Mouse (Mus musculus): Measurements from ENCODE around the gene Moxd1. TPM values are rescaled to one million over a fixed set of nuclear protein-coding genes. Genes with fewer than 3 reads are reported as not detected.
"Not testable (repeated sequence)": the region's sequence is repeated elsewhere in the genome, so short reads cannot be mapped to it uniquely, and the experiment has no call there.

Gene Moxd1
- polyA plus RNA-seq, 1 experiment from 2014 or later, result 15.9 TPM

GRCm38 (mm10) chr10:24291611-24292010, 68.3 kb downstream of the Moxd1 start:
- Histone ChIP-seq H3K4me1 (replicated peaks) (no peaks in the 10 kb centered on the region), H3K4me2 (no peak overlapping the region), H3K27me3 (no peaks in the 10 kb centered on the region), H3K36me3 (no peaks in the 10 kb centered on the region), H3K9ac (no peak overlapping the region), H3K4me3 (no peak overlapping the region), H3K27ac (replicated peaks) (no peak overlapping the region), H3K9me3 (no peaks in the 10 kb centered on the region)
- ATAC-seq (ENCODE audit: low read depth), result no peak
- WGBS, result 87% methylated on average over 8 of the region's 8 CpGs

- H3K4me1 ChIP-seq (replicated peaks), result no peaks in the 10 kb centered on the region
- WGBS, result 92% methylated on average over 1 of the region's 1 CpGs
- no peaks in the 10 kb centered on the region for H3K36me3 ChIP-seq
- H3K27me3 ChIP-seq, result no peaks in the 10 kb centered on the region
- ATAC-seq (ENCODE audit: low read depth), result no peak
- H3K4me3 ChIP-seq, result no peak overlapping the region
- H3K9ac ChIP-seq, result no peak overlapping the region
- no peak overlapping the region for H3K27ac ChIP-seq (replicated peaks)
- H3K4me2 ChIP-seq, result no peak overlapping the region
- H3K9me3 ChIP-seq, result no peaks in the 10 kb centered on the region
Measured at GRCm38 (mm10) chr10:24292671-24293070, 69.4 kb downstream of the Moxd1 start.

GRCm38 (mm10) chr10:24296608-24297007, 73.3 kb downstream of the Moxd1 start:
- 69% methylated on average over 4 of the region's 4 CpGs for WGBS
- Histone ChIP-seq H3K9me3 (no peaks in the 10 kb centered on the region), H3K9ac (no peak overlapping the region), H3K4me3 (no peak overlapping the region), H3K27ac (replicated peaks) (no peak overlapping the region), H3K4me2 (no peak overlapping the region), H3K27me3 (no peaks in the 10 kb centered on the region), H3K4me1 (replicated peaks) (0 out of 2 replicates have a peak, but pooled peaks cover 2% of the 10 kb centered on the region), H3K36me3 (no peaks in the 10 kb centered on the region)
- no peak for ATAC-seq (ENCODE audit: low read depth)

GRCm38 (mm10) chr10:24297792-24298191, 74.5 kb downstream of the Moxd1 start:
- H3K4me2 ChIP-seq, result no peak overlapping the region
- 0 out of 2 replicates have a peak, but pooled peaks cover 2% of the 10 kb centered on the region for H3K4me1 ChIP-seq (replicated peaks)
- H3K36me3 ChIP-seq, result no peaks in the 10 kb centered on the region
- no peaks in the 10 kb centered on the region for H3K27me3 ChIP-seq
- H3K9ac ChIP-seq, result no peak overlapping the region
- WGBS, result 2% methylated on average over 1 of the region's 1 CpGs
- no peak for ATAC-seq (ENCODE audit: low read depth)
- H3K27ac ChIP-seq (replicated peaks), result no peak overlapping the region
- H3K9me3 ChIP-seq, result no peaks in the 10 kb centered on the region
- no peak overlapping the region for H3K4me3 ChIP-seq

- Histone ChIP-seq H3K27me3 (no peaks in the 10 kb centered on the region), H3K27ac (replicated peaks) (no peak overlapping the region), H3K9ac (no peak overlapping the region), H3K4me3 (no peak overlapping the region), H3K9me3 (no peaks in the 10 kb centered on the region), H3K4me2 (no peak overlapping the region), H3K36me3 (no peaks in the 10 kb centered on the region), H3K4me1 (replicated peaks) (0 out of 2 replicates have a peak, but pooled peaks cover 2% of the 10 kb centered on the region)
- peak; percentile 85 for ATAC-seq (ENCODE audit: low read depth)
- 44% methylated on average over 2 of the region's 2 CpGs for WGBS
Measured at GRCm38 (mm10) chr10:24298260-24299244, 75.2 kb downstream of the Moxd1 start.

- Histone ChIP-seq H3K27me3 (no peaks in the 10 kb centered on the region), H3K9ac (no peak overlapping the region), H3K36me3 (no peaks in the 10 kb centered on the region), H3K4me2 (peak overlapping the region; percentile 25; the same call in 1 of the 2 replicates), H3K27ac (replicated peaks) (no peak overlapping the region), H3K4me1 (replicated peaks) (0 out of 2 replicates have a peak, but pooled peaks cover 3% of the 10 kb centered on the region), H3K4me3 (no peak overlapping the region), H3K9me3 (no peaks in the 10 kb centered on the region)
- WGBS, result under 1% methylated on average over 9 of the region's 9 CpGs
- ATAC-seq (ENCODE audit: low read depth), result no peak; the same call in 1 of the 2 replicates
Measured at GRCm38 (mm10) chr10:24312191-24312611, 88.9 kb downstream of the Moxd1 start.

GRCm38 (mm10) chr10:24317126-24317836, 94.0 kb downstream of the Moxd1 start:
- H3K4me2 ChIP-seq, result no peak overlapping the region
- H3K27me3 ChIP-seq, result no peaks in the 10 kb centered on the region
- H3K4me3 ChIP-seq, result no peak overlapping the region
- WGBS, result 61% methylated on average over 19 of the region's 19 CpGs
- no peaks in the 10 kb centered on the region for H3K9me3 ChIP-seq
- 0 out of 2 replicates have a peak, but pooled peaks cover 5% of the 10 kb centered on the region for H3K4me1 ChIP-seq (replicated peaks)
- ATAC-seq (ENCODE audit: low read depth), result peak; percentile 32; the same call in 1 of the 2 replicates
- no peak overlapping the region for H3K9ac ChIP-seq
- no peak overlapping the region for H3K27ac ChIP-seq (replicated peaks)
- H3K36me3 ChIP-seq, result no peaks in the 10 kb centered on the region

- no peak overlapping the region for H3K4me3 ChIP-seq
- H3K4me1 ChIP-seq (replicated peaks), result 0 out of 2 replicates have a peak, but pooled peaks cover 5% of the 10 kb centered on the region
- H3K27ac ChIP-seq (replicated peaks), result no peak overlapping the region
- no peaks in the 10 kb centered on the region for H3K36me3 ChIP-seq
- 82% methylated on average over 3 of the region's 3 CpGs for whole genome bisulfite sequencing
- ATAC-seq (ENCODE audit: low read depth), result no peak
- no peaks in the 10 kb centered on the region for H3K27me3 ChIP-seq
- H3K4me2 ChIP-seq, result no peak overlapping the region
- no peak overlapping the region for H3K9ac ChIP-seq
- H3K9me3 ChIP-seq, result no peaks in the 10 kb centered on the region
Measured at GRCm38 (mm10) chr10:24320326-24320725, 97.0 kb downstream of the Moxd1 start.

- Histone ChIP-seq H3K27ac (replicated peaks) (no peak overlapping the region), H3K4me1 (replicated peaks) (no peaks in the 10 kb centered on the region), H3K4me2 (no peak overlapping the region), H3K4me3 (no peak overlapping the region), H3K9ac (no peak overlapping the region), H3K9me3 (no peaks in the 10 kb centered on the region), H3K36me3 (no peaks in the 10 kb centered on the region), H3K27me3 (no peaks in the 10 kb centered on the region)
- whole genome bisulfite sequencing, result 88% methylated on average over 4 of the region's 4 CpGs
- no peak for ATAC-seq (ENCODE audit: low read depth)
Measured at GRCm38 (mm10) chr10:24323066-24323465, 99.7 kb downstream of the Moxd1 start.

- H3K4me1 ChIP-seq (replicated peaks); H3K9ac ChIP-seq; ATAC-seq (ENCODE audit: low read depth); H3K9me3 ChIP-seq; H3K27ac ChIP-seq (replicated peaks); H3K4me3 ChIP-seq; H3K36me3 ChIP-seq; H3K4me2 ChIP-seq; H3K27me3 ChIP-seq: not testable (repeated sequence)
- WGBS, result 48% methylated on average over 8 of the region's 8 CpGs
Measured at GRCm38 (mm10) chr10:24327265-24327664, 103.9 kb downstream of the Moxd1 start.

GRCm38 (mm10) chr10:24332799-24333198, 109.5 kb downstream of the Moxd1 start:
- Histone ChIP-seq H3K9me3 (0 out of 2 replicates have a peak, but pooled peaks cover 5% of the 10 kb centered on the region), H3K4me1 (replicated peaks) (no peaks in the 10 kb centered on the region), H3K36me3 (no peaks in the 10 kb centered on the region), H3K27me3 (no peaks in the 10 kb centered on the region), H3K9ac (no peak overlapping the region), H3K27ac (replicated peaks) (no peak overlapping the region), H3K4me3 (no peak overlapping the region), H3K4me2 (no peak overlapping the region)
- ATAC-seq (ENCODE audit: low read depth), result no peak
- 55% methylated on average over 3 of the region's 3 CpGs for WGBS

- 79% methylated on average over 10 of the region's 10 CpGs for WGBS
- Histone ChIP-seq H3K27me3 (no peaks in the 10 kb centered on the region), H3K36me3 (no peaks in the 10 kb centered on the region), H3K9me3 (no peaks in the 10 kb centered on the region), H3K27ac (replicated peaks) (no peak overlapping the region), H3K9ac (no peak overlapping the region), H3K4me1 (replicated peaks) (no peaks in the 10 kb centered on the region), H3K4me2 (no peak overlapping the region), H3K4me3 (no peak overlapping the region)
- no peak for ATAC-seq (ENCODE audit: low read depth)
Measured at GRCm38 (mm10) chr10:24339593-24340143, 116.4 kb downstream of the Moxd1 start.
